Mouse (Mus musculus): ENCODE data around the gene Nop2. TPM values are rescaled to one million over a fixed set of nuclear protein-coding genes. Genes with fewer than 3 reads are reported as not detected.
A peak's percentile ranks its signal among the peaks of the same experiment; 100 is the strongest.

Gene Nop2
- polyA plus RNA-seq, 1 experiment from 2014 or later: 48.1 TPM

- Histone ChIP-seq H3K9me3 (replicated peaks) (no peaks in the 10 kb centered on the region), H3K4me2 (replicated peaks) (peak overlapping the region; percentile 66), H3K27me3 (no peaks in the 10 kb centered on the region), H3K27ac (peak overlapping the region; percentile 99; the same call in 1 of the 2 replicates), H3K4me3 (peak overlapping the region; percentile 64), H3K4me1 (peaks cover 14% of the 10 kb centered on the region), H3K9ac (peak overlapping the region; percentile 78), H3K36me3 (peaks cover 30% of the 10 kb centered on the region)
- 41% methylated on average over 5 of the region's 5 CpGs for WGBS
- ATAC-seq (ENCODE audit: low FRiP score): no peak
These were observed 61.1 kb downstream of the Nop2 start for GRCm38 (mm10) chr6:125192841-125193240.

- ATAC-seq (ENCODE audit: low FRiP score): no peak
- Histone ChIP-seq H3K4me2 (replicated peaks) (0 out of 2 replicates have a peak overlapping the region, but pooled peaks have one; percentile 66), H3K4me3 (no peak overlapping the region), H3K9ac (no peak overlapping the region), H3K27me3 (no peaks in the 10 kb centered on the region), H3K36me3 (peaks cover 24% of the 10 kb centered on the region), H3K4me1 (peaks cover 14% of the 10 kb centered on the region), H3K9me3 (replicated peaks) (no peaks in the 10 kb centered on the region), H3K27ac (no peak overlapping the region)
- 82% methylated on average over 7 of the region's 7 CpGs for WGBS
These were observed 61.7 kb downstream of the Nop2 start for GRCm38 (mm10) chr6:125193390-125193789.

Small RNAs within 50 kb of the gene (microRNA-seq; reads per million reads assigned to microRNA genes)
- 0.81 reads per million for gene Mir7045

Other genes with a start within 250 kb of the Nop2 start
- 0.06 TPM in 1 of 2 replicates, not detected in the other for gene Cd4, start 243.7 kb upstream of the Nop2 start, polyA plus RNA-seq (2016; fragmentation: Nextera tagmentation; extraction: Ambion mirVana)
- 1.9 and 2.1 TPM in 2 replicates for gene Lag3, start 220.2 kb upstream of the Nop2 start, polyA plus RNA-seq (2016; fragmentation: Nextera tagmentation; extraction: Ambion mirVana)
- 637 and 707 TPM in 2 replicates for gene Ptms, start 211.8 kb upstream of the Nop2 start, polyA plus RNA-seq (2016; fragmentation: Nextera tagmentation; extraction: Ambion mirVana)
- gene Mlf2, start 200.5 kb upstream of the Nop2 start, polyA plus RNA-seq (2016; fragmentation: Nextera tagmentation; extraction: Ambion mirVana): 462 and 488 TPM in 2 replicates
- 99.5 and 101 TPM in 2 replicates for gene Cops7a, start 166.4 kb upstream of the Nop2 start, polyA plus RNA-seq (2016; fragmentation: Nextera tagmentation; extraction: Ambion mirVana)
- gene Pianp, start 135.2 kb upstream of the Nop2 start, polyA plus RNA-seq (2016; fragmentation: Nextera tagmentation; extraction: Ambion mirVana): 8.6 and 8.9 TPM in 2 replicates
- 21.6 and 22.3 TPM in 2 replicates for gene Zfp384, start 122.8 kb upstream of the Nop2 start, polyA plus RNA-seq (2016; fragmentation: Nextera tagmentation; extraction: Ambion mirVana)
- gene Ing4, start 92.1 kb upstream of the Nop2 start, polyA plus RNA-seq (2016; fragmentation: Nextera tagmentation; extraction: Ambion mirVana): 151 and 159 TPM in 2 replicates
- 16.0 and 18.3 TPM in 2 replicates for gene Acrbp, start 82.2 kb upstream of the Nop2 start, polyA plus RNA-seq (2016; fragmentation: Nextera tagmentation; extraction: Ambion mirVana)
- 0.33 and 0.40 TPM in 2 replicates for gene Lpar5, start 64.0 kb upstream of the Nop2 start, polyA plus RNA-seq (2016; fragmentation: Nextera tagmentation; extraction: Ambion mirVana)
- 131 and 133 TPM in 2 replicates for gene Chd4, start 35.9 kb upstream of the Nop2 start, polyA plus RNA-seq (2016; fragmentation: Nextera tagmentation; extraction: Ambion mirVana)
- gene Iffo1, start 13.3 kb downstream of the Nop2 start, polyA plus RNA-seq (2016; fragmentation: Nextera tagmentation; extraction: Ambion mirVana): 19.2 and 21.3 TPM in 2 replicates
- gene Gapdh, start 34.6 kb downstream of the Nop2 start, polyA plus RNA-seq (2016; fragmentation: Nextera tagmentation; extraction: Ambion mirVana): 1,498 and 1,567 TPM in 2 replicates
- gene Ncapd2, start 59.8 kb downstream of the Nop2 start, polyA plus RNA-seq (2016; fragmentation: Nextera tagmentation; extraction: Ambion mirVana): 140 and 142 TPM in 2 replicates
- gene Mrpl51, start 59.9 kb downstream of the Nop2 start, polyA plus RNA-seq (2016; fragmentation: Nextera tagmentation; extraction: Ambion mirVana): 163 and 165 TPM in 2 replicates
- gene Vamp1, start 83.6 kb downstream of the Nop2 start, polyA plus RNA-seq (2016; fragmentation: Nextera tagmentation; extraction: Ambion mirVana): 5.9 and 6.0 TPM in 2 replicates
- 2.5 and 2.9 TPM in 2 replicates for gene Tapbpl, start 100.0 kb downstream of the Nop2 start, polyA plus RNA-seq (2016; fragmentation: Nextera tagmentation; extraction: Ambion mirVana)
- 1.6 and 1.9 TPM in 2 replicates for gene Cd27, start 105.1 kb downstream of the Nop2 start, polyA plus RNA-seq (2016; fragmentation: Nextera tagmentation; extraction: Ambion mirVana)
- 0.16 TPM in 1 of 2 replicates, not detected in the other for gene Tuba3a, start 154.1 kb downstream of the Nop2 start, polyA plus RNA-seq (2016; fragmentation: Nextera tagmentation; extraction: Ambion mirVana)
- 19.6 and 20.6 TPM in 2 replicates for gene Ltbr, start 182.0 kb downstream of the Nop2 start, polyA plus RNA-seq (2016; fragmentation: Nextera tagmentation; extraction: Ambion mirVana)
- gene Scnn1a, start 188.8 kb downstream of the Nop2 start, polyA plus RNA-seq (2016; fragmentation: Nextera tagmentation; extraction: Ambion mirVana): 0.48 and 0.49 TPM in 2 replicates
- gene Tnfrsf1a, start 217.5 kb downstream of the Nop2 start, polyA plus RNA-seq (2016; fragmentation: Nextera tagmentation; extraction: Ambion mirVana): 29.9 and 32.6 TPM in 2 replicates
- 0.18 and 0.22 TPM in 2 replicates for gene Plekhg6, start 248.9 kb downstream of the Nop2 start, polyA plus RNA-seq (2016; fragmentation: Nextera tagmentation; extraction: Ambion mirVana)